Mouse (Mus musculus) ovary, adult 18-20 months (tissue): Measurements from ENCODE around the gene Dcst2.

Experiments used
- DNase-seq: peaks from one replicate; pipeline ENCODE4 v3.0.0; 2022; ENCODE audit warnings: low spot score, mixed read lengths

The Dcst2 gene

GRCm38 (mm10) chr3:89388134-89388881 lies 26.5 kb downstream of the Dcst2 start:
- DNase-seq, result no peak

GRCm38 (mm10) chr3:89388901-89389740 lies 27.3 kb downstream of the Dcst2 start:
- DNase-seq, result no peak

GRCm38 (mm10) chr3:89390111-89390515 lies 28.3 kb downstream of the Dcst2 start:
- peak; percentile 66 for DNase-seq

DNA sequence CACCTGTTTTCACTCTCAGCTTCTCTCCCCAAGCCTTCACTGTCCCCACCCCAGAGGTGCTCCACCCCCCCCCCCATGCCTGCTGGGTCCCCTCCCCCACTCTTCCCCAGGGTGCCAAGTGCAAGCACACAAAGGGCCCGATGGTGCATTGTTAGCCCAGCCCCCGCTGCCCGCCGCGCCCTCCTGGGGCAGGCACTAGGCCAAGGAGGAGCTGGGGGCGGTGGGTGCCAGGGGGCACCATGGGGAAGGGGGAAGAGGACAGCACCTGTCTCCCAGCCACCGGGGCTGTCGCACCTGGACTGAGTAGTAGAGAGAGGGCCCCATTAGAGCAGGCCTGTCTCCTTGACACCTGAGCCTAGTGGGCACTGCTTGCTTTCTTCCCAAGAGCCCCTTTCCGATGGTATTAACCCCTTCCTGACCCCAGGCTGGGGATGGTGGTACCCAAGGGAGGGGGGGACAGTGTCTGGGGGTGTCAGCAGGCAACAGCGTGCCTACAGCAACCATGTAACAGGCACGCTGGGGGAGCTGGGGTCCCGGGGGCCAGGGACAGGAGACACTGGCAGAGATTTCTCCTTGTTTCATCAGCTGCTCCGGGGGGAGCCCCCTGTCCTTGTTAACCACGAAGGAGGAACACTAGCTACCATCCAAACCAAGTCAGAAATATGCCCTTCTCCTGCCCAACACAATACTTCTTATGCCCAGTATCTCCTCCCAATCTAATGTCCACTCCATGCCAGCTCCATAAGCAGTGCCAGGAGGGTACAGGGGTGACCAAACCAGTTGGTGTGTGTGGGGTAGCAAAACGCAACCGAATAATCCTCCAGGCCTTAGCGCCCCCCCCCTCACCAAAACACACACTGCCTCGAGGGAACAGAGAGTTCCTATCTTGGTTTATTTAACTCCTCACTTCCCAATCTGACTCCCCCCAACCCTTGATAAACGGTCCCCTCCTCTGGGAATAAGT lies 29.2 kb downstream of the Dcst2 start:
- DNase-seq, result no peak

- no peak for DNase-seq
Observed at GRCm38 (mm10) chr3:89391663-89392511, 30.1 kb downstream of the Dcst2 start.

DNA sequence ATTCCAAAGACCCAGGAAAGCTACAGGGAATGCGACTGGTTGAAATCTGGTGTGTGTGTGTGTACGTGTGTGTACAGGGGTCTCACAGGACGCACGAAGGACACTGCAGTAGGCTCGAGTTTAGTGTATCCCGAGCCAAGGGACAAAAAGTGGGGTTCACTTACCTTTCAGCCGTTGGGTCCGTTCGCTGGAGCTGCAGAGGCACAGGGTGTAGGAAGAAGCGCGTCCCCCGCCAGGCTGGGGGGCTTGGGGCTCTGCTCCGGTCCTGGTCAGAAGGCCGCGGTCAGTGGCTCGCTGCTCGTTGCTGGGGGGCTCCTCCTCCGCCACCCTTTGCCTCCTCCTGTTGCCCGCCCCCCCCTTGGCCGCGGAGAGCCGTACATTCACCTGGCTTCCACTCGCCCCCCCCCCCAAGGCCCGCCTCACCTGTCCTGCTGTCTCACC lies 31.1 kb downstream of the Dcst2 start:
- no peak for DNase-seq

GRCm38 (mm10) chr3:89393605-89394004 lies 31.8 kb downstream of the Dcst2 start:
- DNase-seq, result peak; percentile 99

DNA sequence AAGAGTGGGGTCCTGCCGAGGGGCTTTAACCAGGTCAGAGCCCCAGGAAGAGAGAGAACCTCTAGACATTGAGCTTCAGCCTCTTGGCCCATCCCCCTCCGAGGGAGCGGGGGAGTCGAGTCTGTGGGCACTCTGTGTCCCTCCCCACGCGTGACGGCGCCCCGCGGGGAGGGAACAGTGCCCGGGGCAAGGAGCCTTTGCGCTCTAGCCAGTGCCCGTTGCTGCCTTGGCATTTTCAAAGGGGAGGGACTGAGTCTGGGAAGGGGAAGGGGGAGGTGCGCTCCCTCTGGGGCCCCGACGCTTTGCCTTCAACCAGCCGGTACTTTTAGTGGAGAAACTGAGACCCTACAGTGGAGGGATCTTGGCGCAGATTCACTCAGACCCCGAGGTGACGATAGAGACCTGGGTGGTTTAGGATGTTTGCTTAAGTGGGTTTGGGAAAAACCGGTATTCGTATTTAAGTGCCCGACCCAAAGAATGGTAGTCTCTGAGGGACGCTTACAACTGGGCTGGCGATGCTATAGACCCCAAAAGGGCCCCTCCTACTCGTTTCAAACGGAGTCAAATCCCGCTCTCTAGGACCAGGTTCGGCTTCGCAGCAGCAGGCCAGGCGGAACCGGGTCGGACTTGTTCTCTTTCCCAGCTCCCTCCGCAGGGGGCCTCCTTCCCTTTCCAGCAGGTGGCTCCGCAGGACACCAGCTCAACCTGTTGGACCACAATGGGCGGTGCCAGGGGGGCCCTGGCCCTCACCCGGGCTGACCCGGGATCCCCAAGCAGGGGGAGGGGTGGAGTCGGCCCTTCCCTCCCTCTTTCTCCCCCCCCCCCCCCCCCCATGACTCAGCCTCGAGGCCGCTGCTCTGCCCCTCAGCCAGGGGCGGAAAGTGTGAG lies 32.5 kb downstream of the Dcst2 start, which contains the start of gene Zbtb7b:
Gene Zbtb7b, minus strand, starts transcription at position 771 of the 888 bp plus-strand sequence.
- DNase-seq, result peak; percentile 78

GRCm38 (mm10) chr3:89394894-89395256 lies 33.1 kb downstream of the Dcst2 start:
- peak; percentile 79 for DNase-seq

GRCm38 (mm10) chr3:89395419-89395805 lies 33.6 kb downstream of the Dcst2 start:
- DNase-seq, result no peak

GRCm38 (mm10) chr3:89395806-89396653 lies 34.3 kb downstream of the Dcst2 start:
- no peak for DNase-seq

DNA sequence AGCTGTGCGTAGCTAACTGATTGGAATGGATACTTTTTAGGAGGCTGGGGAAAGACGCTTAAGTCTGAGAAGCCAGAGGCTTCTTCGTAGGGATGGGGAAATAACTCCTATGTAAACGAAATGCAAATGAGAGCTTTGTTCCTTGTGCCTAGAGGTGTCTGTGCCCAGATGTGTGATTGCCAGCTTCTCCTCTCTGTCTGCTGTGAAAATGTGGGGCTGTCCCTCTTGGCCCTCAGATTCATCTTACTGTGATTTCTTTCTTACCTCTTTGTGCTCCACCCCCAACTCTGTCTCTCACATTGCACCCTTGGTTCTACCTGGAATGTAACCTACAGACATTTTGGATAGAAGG lies 34.9 kb downstream of the Dcst2 start:
- no peak for DNase-seq

- no peak for DNase-seq
Observed at GRCm38 (mm10) chr3:89401329-89401728, 39.6 kb downstream of the Dcst2 start.

- DNase-seq, result no peak
Observed at GRCm38 (mm10) chr3:89402693-89403092, 40.9 kb downstream of the Dcst2 start, which contains the start of gene Lenep. Gene Lenep (minus strand): TSS chr3:89402793.

GRCm38 (mm10) chr3:89406887-89407286 lies 45.1 kb downstream of the Dcst2 start:
- DNase-seq, result no peak

- no peak for DNase-seq
Observed at GRCm38 (mm10) chr3:89408448-89408847, 46.7 kb downstream of the Dcst2 start.

DNA sequence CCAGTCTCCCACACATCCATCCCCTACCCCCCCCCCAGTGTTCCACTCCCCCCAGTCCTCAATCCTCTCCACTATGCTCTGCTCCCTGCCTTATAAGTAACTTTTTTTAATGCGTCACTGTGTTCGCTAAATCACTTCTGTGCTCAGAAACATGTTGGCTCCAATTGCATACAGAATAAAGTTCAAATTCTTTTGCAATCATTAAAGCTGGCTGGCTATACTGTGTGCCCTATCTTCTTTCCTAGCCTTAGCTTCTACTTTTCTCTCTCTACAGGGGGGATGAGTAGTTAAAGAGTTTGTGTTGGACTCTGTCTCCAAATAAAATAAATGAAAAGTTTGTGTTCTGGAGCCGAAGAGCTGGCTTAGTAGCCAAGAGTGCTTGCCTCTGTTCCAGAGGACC lies 47.9 kb downstream of the Dcst2 start:
- DNase-seq, result no peak

- no peak for DNase-seq
Observed at GRCm38 (mm10) chr3:89410864-89411263, 49.1 kb downstream of the Dcst2 start.
